18 mouse cellular contexts compared by ENCODE assay signal in the genomic region with DNA sequence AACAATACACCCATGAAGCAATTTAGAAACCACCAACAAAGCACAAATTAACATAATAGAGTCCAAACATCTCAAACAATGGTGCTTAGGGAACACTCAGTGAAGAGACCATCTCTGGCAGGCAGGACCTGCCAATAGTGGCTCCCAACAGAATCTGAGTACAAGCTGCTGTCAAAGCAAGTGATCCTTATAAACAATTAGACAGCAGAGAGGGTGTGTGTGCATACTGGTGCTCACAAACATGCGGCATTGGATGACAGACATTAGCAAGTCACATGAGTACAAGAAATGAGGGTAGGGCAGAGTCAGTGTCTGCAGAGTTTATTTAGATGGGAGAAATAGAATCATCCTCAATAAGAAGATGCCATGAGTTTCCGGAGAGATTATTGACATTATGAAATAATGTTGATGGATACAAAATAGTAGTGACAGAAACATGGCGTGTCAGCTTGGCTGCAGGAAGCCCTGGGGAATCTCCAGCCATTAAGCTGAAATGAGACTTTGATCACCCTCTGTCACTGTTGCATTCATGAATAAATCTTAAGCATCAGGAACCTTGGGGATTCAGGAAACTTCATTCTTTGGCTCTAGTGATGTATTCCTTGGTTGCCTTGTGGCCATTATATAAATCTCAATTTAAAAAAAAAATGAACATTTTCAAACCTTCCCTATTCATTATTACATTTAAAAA.
DNase-seq lines count a peak whose midpoint lies in the region; ATAC-seq and TF ChIP-seq lines count a peak whose summit lies in the region.
"Had no signal": no experiment of that assay in that cellular context is flagged by ENCODE, and none has a peak within 500 bp of the region (broad histone marks: within the 10 kb centered on the region; RNA-seq: fewer than 3 reads in every experiment).

No protein-coding gene starts in this region.

- no peak overlapping the region for H3K9ac ChIP-seq in hindbrain, embryonic 11.5 days (ENCODE audit: low read depth, low read length)
- no peak overlapping the region for H3K9ac ChIP-seq in forebrain, postnatal 0 days
- no peak overlapping the region for H3K9ac ChIP-seq in midbrain, embryonic 15.5 days
- no peak overlapping the region for H3K9ac ChIP-seq in heart, embryonic 12.5 days
- H3K9ac ChIP-seq: embryonic facial prominence, embryonic 12.5 days; limb, embryonic 15.5 days; liver, embryonic 15.5 days had no signal

- TF ChIP-seq POLR2A in brain, embryonic 14.5 days (IDR thresholded peaks at IDR 0.05; ENCODE audit: borderline replicate concordance, extremely low read depth, insufficient read depth, insufficient read length, poor library complexity, severe bottlenecking) = no peak

- H3K27ac ChIP-seq in hindbrain, embryonic 11.5 days (ENCODE audit: low read depth, low read length) = no peak overlapping the region
- H3K27ac ChIP-seq in hindbrain, embryonic 10.5 days = no peak overlapping the region
- no peak overlapping the region for H3K27ac ChIP-seq in forebrain, postnatal 0 days (ENCODE audit: low read depth, low read length)
- no peak overlapping the region for H3K27ac ChIP-seq in midbrain, embryonic 15.5 days
- no peak overlapping the region for H3K27ac ChIP-seq in heart, embryonic 12.5 days (ENCODE audit: poor library complexity, severe bottlenecking)
- H3K27ac ChIP-seq: embryonic facial prominence, embryonic 12.5 days; heart, embryonic 10.5 days; limb, embryonic 15.5 days; liver, embryonic 15.5 days had no signal

- H3K4me3 ChIP-seq in hindbrain, embryonic 11.5 days (ENCODE audit: low read depth, low read length) = no peak overlapping the region
- H3K4me3 ChIP-seq in hindbrain, embryonic 10.5 days = no peak overlapping the region
- no peak overlapping the region for H3K4me3 ChIP-seq in forebrain, postnatal 0 days (ENCODE audit: low read depth, low read length)
- H3K4me3 ChIP-seq in midbrain, embryonic 15.5 days = no peak overlapping the region
- H3K4me3 ChIP-seq in heart, embryonic 12.5 days = no peak overlapping the region
- H3K4me3 ChIP-seq: embryonic facial prominence, embryonic 12.5 days; erythroblast, embryonic 14.5 days; heart, embryonic 10.5 days; limb, embryonic 15.5 days; liver, embryonic 15.5 days; megakaryocyte, embryonic 14.5 days; myocyte had no signal

- DNase-seq in hindbrain, embryonic 11.5 days (ENCODE audit: low spot score) = peak; percentile 18
- DNase-seq in hindbrain, embryonic 10.5 days (ENCODE audit: low spot score) = no peak
- peak; percentile 61 for DNase-seq in brain, embryonic 14.5 days (ENCODE audit: low read depth)
- no peak for DNase-seq in forebrain, postnatal 0 days
- DNase-seq in cerebellum, postnatal 10 days = no peak
- DNase-seq: cerebellum, adult 9-10 months; kidney, adult 2 months; retina, postnatal 1 day; right cerebral cortex, postnatal 4 days had no signal

- no peak for TF ChIP-seq CTCF in brain, embryonic 14.5 days (IDR thresholded peaks at IDR 0.05; ENCODE audit: borderline replicate concordance, extremely low read depth, insufficient read depth, insufficient read length)
- no peak for TF ChIP-seq CTCF in forebrain, postnatal 0 days (IDR thresholded peaks at IDR 0.05; ENCODE audit: low read depth)

- no peaks in the 10 kb centered on the region for H3K4me1 ChIP-seq in hindbrain, embryonic 11.5 days (replicated peaks; ENCODE audit: control insufficient read depth, insufficient read depth, low read length)
- H3K4me1 ChIP-seq in hindbrain, embryonic 10.5 days (replicated peaks) = no peaks in the 10 kb centered on the region
- no peaks in the 10 kb centered on the region for H3K4me1 ChIP-seq in forebrain, postnatal 0 days (ENCODE audit: insufficient read depth)
- 0 out of 2 replicates have a peak, but pooled peaks cover 2% of the 10 kb centered on the region for H3K4me1 ChIP-seq in midbrain, embryonic 15.5 days
- no peaks in the 10 kb centered on the region for H3K4me1 ChIP-seq in heart, embryonic 12.5 days (replicated peaks)
- H3K4me1 ChIP-seq: embryonic facial prominence, embryonic 12.5 days; heart, embryonic 10.5 days; limb, embryonic 15.5 days; liver, embryonic 15.5 days; megakaryocyte, embryonic 14.5 days had no signal

- no peaks in the 10 kb centered on the region for H3K27me3 ChIP-seq in hindbrain, embryonic 11.5 days (ENCODE audit: control insufficient read depth, insufficient read depth, low read length)
- H3K27me3 ChIP-seq in hindbrain, embryonic 10.5 days (ENCODE audit: insufficient read depth, poor library complexity, severe bottlenecking) = no peaks in the 10 kb centered on the region
- no peaks in the 10 kb centered on the region for H3K27me3 ChIP-seq in forebrain, postnatal 0 days (ENCODE audit: insufficient read depth, low read length)
- no peaks in the 10 kb centered on the region for H3K27me3 ChIP-seq in midbrain, embryonic 15.5 days (replicated peaks)
- H3K27me3 ChIP-seq in heart, embryonic 12.5 days (replicated peaks) = no peaks in the 10 kb centered on the region
- H3K27me3 ChIP-seq: embryonic facial prominence, embryonic 12.5 days; limb, embryonic 15.5 days; liver, embryonic 15.5 days; megakaryocyte, embryonic 14.5 days had no signal

- no peak overlapping the region for H3K4me2 ChIP-seq in hindbrain, embryonic 11.5 days (replicated peaks; ENCODE audit: low read depth, low read length)
- H3K4me2 ChIP-seq in forebrain, postnatal 0 days (ENCODE audit: low read depth) = no peak overlapping the region
- no peak overlapping the region for H3K4me2 ChIP-seq in midbrain, embryonic 15.5 days
- no peak overlapping the region for H3K4me2 ChIP-seq in heart, embryonic 12.5 days
- H3K4me2 ChIP-seq: embryonic facial prominence, embryonic 12.5 days; limb, embryonic 15.5 days; liver, embryonic 15.5 days had no signal

- ATAC-seq in hindbrain, embryonic 11.5 days (ENCODE audit: low FRiP score) = peak; percentile 70
- peak; percentile 77 for ATAC-seq in forebrain, postnatal 0 days
- ATAC-seq in midbrain, embryonic 15.5 days (replicated peaks) = peak; percentile 80; the same call in 1 of the 2 replicates
- ATAC-seq in heart, embryonic 12.5 days (ENCODE audit: insufficient number of reproducible peaks, low FRiP score) = no peak

- no peaks in the 10 kb centered on the region for H3K9me3 ChIP-seq in hindbrain, embryonic 11.5 days (ENCODE audit: control insufficient read depth, low read length)
- H3K9me3 ChIP-seq in hindbrain, embryonic 10.5 days = no peaks in the 10 kb centered on the region
- no peaks in the 10 kb centered on the region for H3K9me3 ChIP-seq in forebrain, postnatal 0 days (ENCODE audit: low read length)
- no peaks in the 10 kb centered on the region for H3K9me3 ChIP-seq in midbrain, embryonic 15.5 days
- no peaks in the 10 kb centered on the region for H3K9me3 ChIP-seq in heart, embryonic 12.5 days (replicated peaks)
- H3K9me3 ChIP-seq: embryonic facial prominence, embryonic 12.5 days; heart, embryonic 10.5 days; limb, embryonic 15.5 days; liver, embryonic 15.5 days had no signal

- H3K36me3 ChIP-seq in hindbrain, embryonic 11.5 days (ENCODE audit: control insufficient read depth, insufficient read depth, low read length) = no peaks in the 10 kb centered on the region
- no peaks in the 10 kb centered on the region for H3K36me3 ChIP-seq in hindbrain, embryonic 10.5 days
- no peaks in the 10 kb centered on the region for H3K36me3 ChIP-seq in forebrain, postnatal 0 days (ENCODE audit: insufficient read depth)
- no peaks in the 10 kb centered on the region for H3K36me3 ChIP-seq in midbrain, embryonic 15.5 days (replicated peaks)
- H3K36me3 ChIP-seq in heart, embryonic 12.5 days = no peaks in the 10 kb centered on the region
- H3K36me3 ChIP-seq: embryonic facial prominence, embryonic 12.5 days; heart, embryonic 10.5 days; limb, embryonic 15.5 days; liver, embryonic 15.5 days had no signal

- WGBS in hindbrain, embryonic 11.5 days = 67% methylated on average over 3 of the region's 3 CpGs
- 65% methylated on average over 3 of the region's 3 CpGs for WGBS in hindbrain, embryonic 10.5 days
- WGBS in forebrain, postnatal 0 days = 58% methylated on average over 3 of the region's 3 CpGs
- 41% methylated on average over 3 of the region's 3 CpGs for WGBS in midbrain, embryonic 15.5 days
- 85% methylated on average over 3 of the region's 3 CpGs for WGBS in heart, embryonic 12.5 days

Comparison
In these comparisons a context has a peak if more than half of its experiments do, and no peak if none do; other contexts are left out.
1. DNase-seq: peak in hindbrain, embryonic 11.5 days (single experiment) and brain, embryonic 14.5 days (single experiment); none in hindbrain, embryonic 10.5 days (single experiment), forebrain, postnatal 0 days (single experiment) and cerebellum, postnatal 10 days (0 of 2).